In the genomic region with DNA sequence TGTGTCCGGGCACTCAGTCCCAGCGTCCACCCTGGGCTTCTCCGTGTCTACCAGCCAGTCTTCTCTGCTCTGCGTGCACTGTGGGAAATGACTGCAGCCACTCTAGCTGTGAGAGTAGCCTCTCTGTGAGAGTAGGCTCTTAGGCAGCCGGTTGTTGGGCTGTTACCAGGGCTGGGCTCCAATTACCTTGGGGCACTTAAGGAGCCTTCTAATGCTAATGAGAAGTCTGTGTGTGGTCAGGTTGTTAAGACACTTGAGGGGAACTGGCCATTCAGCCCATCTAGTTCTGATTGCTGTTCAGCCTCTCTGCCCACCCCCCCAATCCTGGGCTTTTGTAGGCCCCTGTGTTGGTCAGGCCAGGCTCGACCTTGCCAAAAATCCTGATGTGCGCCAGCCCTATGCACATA, we compare ENCODE assay signal across 9 mouse cellular contexts.
A peak's percentile ranks its signal among the peaks of the same experiment; 100 is the strongest.
DNase-seq lines count a peak whose midpoint lies in the region; ATAC-seq lines count a peak whose summit lies in the region.
"Had no signal": no experiment of that assay in that cellular context is flagged by ENCODE, and none has a peak within 500 bp of the region (broad histone marks: within the 10 kb centered on the region; RNA-seq: fewer than 3 reads in every experiment).

No protein-coding gene starts in this region.

- H3K4me3 ChIP-seq in embryonic facial prominence, embryonic 14.5 days (ENCODE audit: low read depth, low read length) = no peak overlapping the region
- H3K4me3 ChIP-seq in limb, embryonic 11.5 days (ENCODE audit: low read depth, low read length) = no peak overlapping the region
- no peak overlapping the region for H3K4me3 ChIP-seq in neural tube, embryonic 14.5 days (ENCODE audit: low read depth, low read length)
- H3K4me3 ChIP-seq: liver, embryonic 15.5 days had no signal

- H3K36me3 ChIP-seq in embryonic facial prominence, embryonic 14.5 days (ENCODE audit: control insufficient read depth, insufficient read depth, low read length) = no peaks in the 10 kb centered on the region
- H3K36me3 ChIP-seq in limb, embryonic 11.5 days (ENCODE audit: control insufficient read depth, insufficient read depth, low read length) = no peaks in the 10 kb centered on the region
- no peaks in the 10 kb centered on the region for H3K36me3 ChIP-seq in neural tube, embryonic 14.5 days (ENCODE audit: control insufficient read depth, insufficient read depth, low read length)
- H3K36me3 ChIP-seq: liver, embryonic 15.5 days had no signal

- intact Hi-C loops in left cerebral cortex, postnatal 4 days (cut with DNase I) = no loop called here

- H3K9ac ChIP-seq in embryonic facial prominence, embryonic 14.5 days (ENCODE audit: low read depth, low read length) = no peak overlapping the region
- H3K9ac ChIP-seq in limb, embryonic 11.5 days (ENCODE audit: low read length) = peak overlapping the region; percentile 2; the same call in 1 of the 2 replicates
- H3K9ac ChIP-seq in neural tube, embryonic 14.5 days (replicated peaks; ENCODE audit: low read depth, low read length) = no peak overlapping the region
- H3K9ac ChIP-seq: liver, embryonic 15.5 days had no signal

- no peak overlapping the region for H3K4me2 ChIP-seq in embryonic facial prominence, embryonic 14.5 days (ENCODE audit: low read depth, low read length)
- no peak overlapping the region for H3K4me2 ChIP-seq in limb, embryonic 11.5 days (ENCODE audit: low read depth, severe bottlenecking)
- H3K4me2 ChIP-seq in neural tube, embryonic 14.5 days (ENCODE audit: low read depth, low read length) = no peak overlapping the region
- H3K4me2 ChIP-seq: liver, embryonic 15.5 days had no signal

- no peaks in the 10 kb centered on the region for H3K4me1 ChIP-seq in embryonic facial prominence, embryonic 14.5 days (ENCODE audit: control insufficient read depth, insufficient read depth, low read length)
- H3K4me1 ChIP-seq in limb, embryonic 11.5 days (ENCODE audit: control insufficient read depth, insufficient read depth, low read length) = peaks cover 8% of the 10 kb centered on the region
- H3K4me1 ChIP-seq in neural tube, embryonic 14.5 days (ENCODE audit: control insufficient read depth, insufficient read depth, low read length) = no peaks in the 10 kb centered on the region

- no peak overlapping the region for H3K27ac ChIP-seq in embryonic facial prominence, embryonic 14.5 days (replicated peaks; ENCODE audit: low read depth, low read length)
- H3K27ac ChIP-seq in limb, embryonic 11.5 days (replicated peaks; ENCODE audit: low read depth, low read length) = no peak overlapping the region
- H3K27ac ChIP-seq in neural tube, embryonic 14.5 days (ENCODE audit: low read depth, low read length) = peak overlapping the region; percentile 39
- H3K27ac ChIP-seq: liver, embryonic 15.5 days had no signal

- DNase-seq in left cerebral cortex, postnatal 4 days = peak; percentile 51
- no peak for DNase-seq in left cerebral cortex, adult 11 months (ENCODE audit: low spot score)
- DNase-seq in embryonic facial prominence, embryonic 14.5 days (ENCODE audit: low spot score) = peak; percentile 53
- peak; percentile 54 for DNase-seq in limb, embryonic 11.5 days (ENCODE audit: low spot score)
- DNase-seq in gastrocnemius, adult 18-20 months (ENCODE audit: low spot score) = no peak
- no peak for DNase-seq in cerebellum, postnatal 14 days
- DNase-seq: right cerebral cortex, postnatal 4 days had no signal

- H3K27me3 ChIP-seq in embryonic facial prominence, embryonic 14.5 days (replicated peaks; ENCODE audit: control insufficient read depth, insufficient read depth, low read length) = no peaks in the 10 kb centered on the region
- no peaks in the 10 kb centered on the region for H3K27me3 ChIP-seq in limb, embryonic 11.5 days (ENCODE audit: control insufficient read depth, insufficient read depth, low read length)
- H3K27me3 ChIP-seq in neural tube, embryonic 14.5 days (ENCODE audit: control insufficient read depth, insufficient read depth, low read length) = no peaks in the 10 kb centered on the region
- H3K27me3 ChIP-seq: liver, embryonic 15.5 days had no signal

- H3K9me3 ChIP-seq in embryonic facial prominence, embryonic 14.5 days (ENCODE audit: control insufficient read depth, low read length) = no peaks in the 10 kb centered on the region
- no peaks in the 10 kb centered on the region for H3K9me3 ChIP-seq in limb, embryonic 11.5 days (ENCODE audit: control insufficient read depth, low read length)
- no peaks in the 10 kb centered on the region for H3K9me3 ChIP-seq in neural tube, embryonic 14.5 days (ENCODE audit: control insufficient read depth, low read length)
- H3K9me3 ChIP-seq: liver, embryonic 15.5 days had no signal

- no peak for ATAC-seq in embryonic facial prominence, embryonic 14.5 days (ENCODE audit: low read depth)
- 0 out of 2 replicates have a peak, but pooled peaks have one; percentile 46 for ATAC-seq in limb, embryonic 11.5 days (ENCODE audit: insufficient number of reproducible peaks, low FRiP score, low TSS enrichment, low read depth)
- peak; percentile 81 for ATAC-seq in neural tube, embryonic 14.5 days (ENCODE audit: low read depth)

- 31% methylated on average over 7 of the region's 7 CpGs for WGBS in embryonic facial prominence, embryonic 14.5 days
- 19% methylated on average over 7 of the region's 7 CpGs for WGBS in limb, embryonic 11.5 days
- WGBS in neural tube, embryonic 14.5 days = 8% methylated on average over 7 of the region's 7 CpGs

Comparison
In these comparisons a context has a peak if more than half of its experiments do, and no peak if none do; other contexts are left out.
1. DNase-seq: peak in left cerebral cortex, postnatal 4 days (single experiment), embryonic facial prominence, embryonic 14.5 days (single experiment) and limb, embryonic 11.5 days (single experiment); none in left cerebral cortex, adult 11 months (single experiment), gastrocnemius, adult 18-20 months (single experiment) and cerebellum, postnatal 14 days (0 of 2).